Mouse (Mus musculus) testis, adult 2 months (tissue): ENCODE measurements around the gene Gm28230. TPM values are rescaled to one million over a fixed set of nuclear protein-coding genes. Genes with fewer than 3 reads are reported as not detected.

ENCODE experiments used
- H3K27ac ChIP-seq: fragments of 200-500 bp; 2 replicates; pipeline ENCODE4 v1.5.1; 2012; ENCODE audit warnings: low read depth, low read length; ENCODE audit not compliant: control insufficient read depth, insufficient read depth
- H3K27me3 ChIP-seq: fragments of 200-500 bp; 2 replicates; pipeline ENCODE4 v1.6.1; 2012; ENCODE audit warnings: mild to moderate bottlenecking, low read length, moderate library complexity; ENCODE audit not compliant: control insufficient read depth, insufficient read depth
- H3K36me3 ChIP-seq: fragments of 200-500 bp; 2 replicates; pipeline ENCODE4 v1.6.1; 2012; ENCODE audit warnings: mild to moderate bottlenecking, low read length; ENCODE audit not compliant: control insufficient read depth, insufficient read depth
- H3K4me1 ChIP-seq: fragments of 200-500 bp; 2 replicates; pipeline ENCODE4 v1.6.1; 2012; ENCODE audit warnings: low read length; ENCODE audit not compliant: control insufficient read depth, insufficient read depth
- H3K4me3 ChIP-seq: fragments of 200-500 bp; 2 replicates; pipeline ENCODE4 v1.5.1; 2012; ENCODE audit warnings: low read depth, mild to moderate bottlenecking, low read length, moderate library complexity, mixed read lengths; ENCODE audit not compliant: control insufficient read depth
- CTCF ChIP-seq: fragments of 200-500 bp; IDR thresholded peaks from 2 replicates; pipeline ENCODE4 v1.5.1; 2012; ENCODE audit warnings: low read depth, mild to moderate bottlenecking, inconsistent platforms, low read length, moderate library complexity; ENCODE audit not compliant: control insufficient read depth, insufficient read depth, insufficient replicate concordance
- POLR2A ChIP-seq: fragments of 200-500 bp; IDR thresholded peaks from 2 replicates; pipeline ENCODE4 v1.6.1; 2012; ENCODE audit warnings: low read depth, mild to moderate bottlenecking, inconsistent platforms, low read length, moderate library complexity; ENCODE audit not compliant: control insufficient read depth
- polyA plus RNA-seq: library from polyadenylated mRNA; depleted of rRNA; stranded (reverse); fragments of >200 nt; gene quantifications from 2 replicates; pipeline ENCODE4 v1.2.3, GENCODE M21; 2012

Gm28230 gene
- polyA plus RNA-seq, 1 experiment: 0.46 TPM

- H3K4me3 ChIP-seq: peak overlapping the region; percentile 53
- peaks cover 3% of the 10 kb centered on the region for H3K27me3 ChIP-seq
- TF ChIP-seq POLR2A: no peak
- no peak for TF ChIP-seq CTCF
- H3K4me1 ChIP-seq: peaks cover 19% of the 10 kb centered on the region
- H3K27ac ChIP-seq: peak overlapping the region; percentile 45
- no peaks in the 10 kb centered on the region for H3K36me3 ChIP-seq
Measured at GRCm38 (mm10) chr2:74698201-74699052, 28.1 kb upstream of the Gm28230 start.

GRCm38 (mm10) chr2:74699053-74699430, 27.5 kb upstream of the Gm28230 start:
- Histone ChIP-seq H3K36me3 (no peaks in the 10 kb centered on the region), H3K4me1 (peaks cover 24% of the 10 kb centered on the region), H3K27ac (peak overlapping the region; percentile 19), H3K27me3 (peaks cover 3% of the 10 kb centered on the region), H3K4me3 (peak overlapping the region; percentile 53)
- TF ChIP-seq POLR2A: no peak
- TF ChIP-seq CTCF: no peak

- Histone ChIP-seq H3K4me1 (peaks cover 27% of the 10 kb centered on the region), H3K36me3 (no peaks in the 10 kb centered on the region), H3K4me3 (peak overlapping the region; percentile 25), H3K27me3 (peaks cover 3% of the 10 kb centered on the region), H3K27ac (peak overlapping the region; percentile 56)
- TF ChIP-seq CTCF: no peak
- no peak for TF ChIP-seq POLR2A
Measured at GRCm38 (mm10) chr2:74699664-74700545, 26.6 kb upstream of the Gm28230 start.

GRCm38 (mm10) chr2:74700546-74701112, 25.9 kb upstream of the Gm28230 start:
- H3K36me3 ChIP-seq: no peaks in the 10 kb centered on the region
- H3K27me3 ChIP-seq: peaks cover 3% of the 10 kb centered on the region
- H3K4me3 ChIP-seq: peak overlapping the region; percentile 12
- peak overlapping the region; percentile 56 for H3K27ac ChIP-seq
- TF ChIP-seq CTCF (no peak), POLR2A (no peak)
- H3K4me1 ChIP-seq: peaks cover 27% of the 10 kb centered on the region

DNA sequence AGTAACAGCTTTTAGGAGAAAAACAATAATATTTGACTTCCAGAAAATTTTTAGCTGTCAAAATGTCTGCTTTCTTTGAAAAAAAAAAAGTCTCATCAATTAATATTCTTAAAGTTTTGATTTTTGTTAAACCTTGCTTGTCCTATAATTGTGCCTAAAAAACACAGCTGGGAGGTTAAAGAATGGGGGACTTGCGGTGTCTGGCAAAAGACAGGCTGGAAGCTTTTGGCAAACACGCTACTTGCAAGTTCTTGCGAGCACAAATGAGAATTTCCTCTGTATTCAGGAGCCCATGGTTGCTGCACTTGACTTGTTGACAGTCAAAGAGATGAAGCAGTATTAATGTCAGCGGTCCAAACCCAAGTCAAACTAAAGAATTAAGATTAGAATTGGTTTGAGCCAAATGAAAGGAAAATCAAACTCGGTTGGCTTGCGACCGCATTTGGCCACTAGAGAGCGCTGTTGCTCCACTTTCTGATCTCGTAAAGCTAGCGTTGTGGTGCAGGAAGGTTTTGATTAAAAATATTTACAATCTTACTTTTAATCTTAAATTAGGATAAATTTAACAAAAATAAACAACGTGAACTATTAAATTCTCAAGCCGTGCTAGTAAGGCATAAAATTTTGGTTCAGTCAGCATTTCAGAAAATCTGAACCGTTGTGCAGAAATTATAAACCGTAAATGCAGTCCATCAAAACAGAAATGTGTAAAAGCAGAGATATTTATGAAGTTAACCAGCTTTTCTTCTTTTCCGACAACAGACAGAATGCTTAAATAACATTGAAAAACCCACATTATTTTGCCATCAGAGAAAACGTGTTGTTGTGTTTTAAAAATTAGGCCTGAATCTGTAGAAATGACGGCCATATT, 24.3 kb upstream of the Gm28230 start:
- Histone ChIP-seq H3K27ac (no peak overlapping the region), H3K27me3 (no peaks in the 10 kb centered on the region; the same call in 1 of the 2 replicates), H3K36me3 (no peaks in the 10 kb centered on the region; the same call in 1 of the 2 replicates), H3K4me3 (no peak overlapping the region), H3K4me1 (peaks cover 25% of the 10 kb centered on the region)
- TF ChIP-seq POLR2A: no peak
- TF ChIP-seq CTCF: peak; percentile 68; the same call in 1 of the 2 replicates

DNA sequence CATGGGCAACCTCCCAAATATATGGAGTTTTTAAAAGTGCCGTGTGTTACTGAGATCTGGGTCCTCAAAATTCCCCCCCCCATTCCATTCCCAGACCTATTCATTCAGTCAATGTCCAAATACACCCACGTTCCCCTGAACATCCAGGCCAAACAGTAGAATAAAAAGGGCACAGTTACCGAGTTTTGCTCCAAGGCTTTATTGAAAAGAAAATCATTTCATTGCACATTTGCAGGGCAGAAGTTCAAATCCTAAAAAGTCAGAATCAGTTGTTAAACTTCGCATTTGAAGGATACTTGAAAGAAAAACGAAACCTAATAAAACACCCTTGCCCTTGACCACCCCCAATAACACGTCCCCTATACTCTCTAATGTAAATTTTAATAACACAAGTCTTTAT, 23.7 kb upstream of the Gm28230 start:
- Histone ChIP-seq H3K4me3 (no peak overlapping the region), H3K27ac (no peak overlapping the region; the same call in 1 of the 2 replicates), H3K36me3 (no peaks in the 10 kb centered on the region; the same call in 1 of the 2 replicates), H3K4me1 (peaks cover 23% of the 10 kb centered on the region), H3K27me3 (no peaks in the 10 kb centered on the region; the same call in 1 of the 2 replicates)
- TF ChIP-seq CTCF (no peak), POLR2A (no peak)
